Mouse (Mus musculus) layer of hippocampus, postnatal 36 days (tissue): ENCODE data around the gene Smap2. TPM values are rescaled to one million over a fixed set of nuclear protein-coding genes. Genes with fewer than 3 reads are reported as not detected.
A peak's percentile ranks its signal among the peaks of the same experiment; 100 is the strongest.

ENCODE experiments used
- DNase-seq, 2 experiments: peaks; one replicate each; pipeline ENCODE4 v3.0.0; 2022
- total RNA-seq, 2 experiments: library from RNA; stranded (reverse); gene quantifications; 2 replicates each; pipeline ENCODE4 v1.2.3; 2021

Smap2 gene
- total RNA-seq, 2 experiments from 2014 or later: 149 to 155 TPM

- peak in 1 of 2 experiments; percentile 19 for DNase-seq
Observed at GRCm38 (mm10) chr4:120974711-120975427, 42.2 kb downstream of the Smap2 start.

- no peak for DNase-seq
Observed at GRCm38 (mm10) chr4:120971842-120972241, 45.2 kb downstream of the Smap2 start.

GRCm38 (mm10) chr4:120969382-120970146, 47.5 kb downstream of the Smap2 start:
- peak in 1 of 2 experiments; percentile 26 for DNase-seq

GRCm38 (mm10) chr4:120968486-120968885, 48.6 kb downstream of the Smap2 start:
- no peak for DNase-seq

- DNase-seq: no peak
Observed at GRCm38 (mm10) chr4:120955586-120955985, 61.5 kb downstream of the Smap2 start.

- no peak for DNase-seq
Observed at GRCm38 (mm10) chr4:120953667-120954066, 63.4 kb downstream of the Smap2 start.

GRCm38 (mm10) chr4:120953038-120953437, 64.0 kb downstream of the Smap2 start:
- DNase-seq: no peak

- DNase-seq: no peak
Observed at GRCm38 (mm10) chr4:120952163-120952562, 64.9 kb downstream of the Smap2 start.

- peak; percentile 84 for DNase-seq
Observed at GRCm38 (mm10) chr4:120951428-120951973, 65.5 kb downstream of the Smap2 start, which contains the start of gene Zfp69. Gene Zfp69, minus strand, starts transcription at chr4:120951699.

GRCm38 (mm10) chr4:120950763-120951427, 66.2 kb downstream of the Smap2 start:
- DNase-seq: no peak

GRCm38 (mm10) chr4:120948938-120949337, 68.1 kb downstream of the Smap2 start:
- DNase-seq: no peak

GRCm38 (mm10) chr4:120935006-120935405, 82.0 kb downstream of the Smap2 start:
- DNase-seq: no peak

- DNase-seq: no peak
Observed at GRCm38 (mm10) chr4:120930736-120931135, 86.3 kb downstream of the Smap2 start.

- no peak for DNase-seq
Observed at GRCm38 (mm10) chr4:120928686-120929085, 88.4 kb downstream of the Smap2 start.

- no peak for DNase-seq
Observed at GRCm38 (mm10) chr4:120925386-120925785, 91.7 kb downstream of the Smap2 start.

GRCm38 (mm10) chr4:120924554-120925299, 92.3 kb downstream of the Smap2 start, which contains the start of gene Exo5:
Gene Exo5, minus strand, starts transcription at chr4:120925017.
- peak; percentile 84 to 86 for DNase-seq

- DNase-seq: no peak
Observed at GRCm38 (mm10) chr4:120921461-120921860, 95.6 kb downstream of the Smap2 start.
